Mouse (Mus musculus) limb, embryonic 12.5 days (tissue): ENCODE measurements around the gene Lyrm4. TPM values are rescaled to one million over a fixed set of nuclear protein-coding genes. Genes with fewer than 3 reads are reported as not detected.
A peak's percentile ranks its signal among the peaks of the same experiment; 100 is the strongest.

Experiments used
- ATAC-seq: fragments of 200-750 bp; cut with Nextera tagmentation; 2 replicates; pipeline ENCODE4 v1.8.0; 2017; ENCODE audit warnings: low read depth, moderate TSS enrichment; ENCODE audit not compliant: insufficient number of reproducible peaks, insufficient read depth, low FRiP score, low TSS enrichment
- H3K27ac ChIP-seq: fragments of 300-500 bp; sonication (generic); 2 replicates; pipeline ENCODE4 v1.5.1; 2016; ENCODE audit warnings: mild to moderate bottlenecking, moderate library complexity
- H3K27me3 ChIP-seq: fragments of 300-500 bp; sonication (generic); 2 replicates; pipeline ENCODE4 v1.6.1; 2016; ENCODE audit warnings: mild to moderate bottlenecking, moderate library complexity
- H3K36me3 ChIP-seq: fragments of 300-500 bp; sonication (generic); 2 replicates; pipeline ENCODE4 v1.6.1; 2016; ENCODE audit warnings: mild to moderate bottlenecking, moderate library complexity
- H3K4me1 ChIP-seq: fragments of 300-500 bp; sonication (generic); replicated peaks from 2 replicates; pipeline ENCODE4 v1.6.1; 2016
- H3K4me2 ChIP-seq: fragments of 300-500 bp; sonication (generic); 2 replicates; pipeline ENCODE4 v1.6.1; 2016; ENCODE audit warnings: mild to moderate bottlenecking, moderate library complexity
- H3K4me3 ChIP-seq: fragments of 300-500 bp; sonication (generic); replicated peaks from 2 replicates; pipeline ENCODE4 v1.5.1; 2016; ENCODE audit warnings: mild to moderate bottlenecking
- H3K9ac ChIP-seq: fragments of 300-500 bp; sonication (generic); replicated peaks from 2 replicates; pipeline ENCODE4 v1.6.1; 2016; ENCODE audit warnings: mild to moderate bottlenecking, moderate library complexity
- H3K9me3 ChIP-seq: fragments of 300-500 bp; sonication (generic); 2 replicates; pipeline ENCODE4 v1.6.1; 2016; ENCODE audit warnings: mild to moderate bottlenecking, moderate library complexity
- WGBS: fragments of 180-500 bp; shearing (Covaris S2); methylation state at CpG from one replicate; pipeline ENCODE4 v1.1.7; 2016; 5-methylcytosine and 5-hydroxymethylcytosine counted together
- polyA plus RNA-seq: library from polyadenylated mRNA; unstranded; fragments of >200 nt; fragmentation: Nextera tagmentation; extraction: Ambion mirVana; gene quantifications from 2 replicates; pipeline ENCODE4 v1.2.1, GENCODE M21; 2016

The Lyrm4 gene
- polyA plus RNA-seq = 21.0 and 21.1 TPM in 2 replicates

DNA sequence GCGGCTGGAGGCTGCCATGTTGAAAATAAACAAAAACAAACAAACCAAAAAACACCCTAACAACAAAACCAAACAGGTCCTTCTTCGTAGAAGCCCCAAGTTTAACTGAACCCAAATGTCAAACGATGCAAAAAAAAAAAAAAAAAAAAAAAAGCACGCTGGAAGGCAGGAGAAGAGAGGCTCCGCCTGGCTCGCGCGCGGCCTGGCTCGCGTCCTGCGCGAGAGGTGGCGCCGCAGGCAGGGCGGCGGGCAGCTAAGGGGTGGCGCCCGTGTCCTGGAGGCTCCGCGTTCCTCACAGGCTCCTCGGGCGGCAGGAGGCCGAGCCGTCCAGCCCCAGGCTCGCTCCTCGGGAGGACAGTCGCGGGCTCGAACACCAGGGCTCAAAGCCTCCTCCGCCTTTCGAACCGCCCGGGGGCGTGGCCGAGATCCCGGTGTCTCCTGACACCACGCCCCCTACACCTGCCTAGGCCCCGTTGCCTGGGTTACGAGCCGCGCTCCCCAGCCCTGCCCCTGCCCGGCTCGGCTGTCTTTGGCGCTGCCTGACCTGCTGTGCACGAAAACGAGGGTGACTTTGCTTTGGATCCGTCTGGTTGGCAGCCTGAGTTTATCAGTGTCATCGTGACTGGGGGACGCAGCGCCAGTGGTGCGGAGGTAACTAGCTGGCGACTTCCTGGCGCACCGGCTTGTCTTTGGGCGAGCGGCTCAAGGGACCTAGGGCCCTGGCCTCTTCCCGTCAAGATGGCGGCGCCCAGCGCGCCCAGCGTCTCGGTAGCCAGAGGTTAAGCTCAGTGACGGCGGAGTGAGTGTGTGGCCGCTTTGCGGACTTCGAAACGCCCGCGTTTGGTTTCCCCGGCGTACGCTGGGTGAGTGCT is at the start of gene Lyrm4, which contains the start of gene Fars2:
Lyrm4 (minus strand) TSS at position 384 of the 872 bp plus-strand sequence.
Fars2 (plus strand) TSS at position 270 of the 872 bp plus-strand sequence.
- peak within 1 kb of the TSS; percentile 95 for H3K27ac ChIP-seq
- H3K4me3 ChIP-seq = peak within 1 kb of the TSS; percentile 68
- under 1% methylated on average over 75 of the region's 75 CpGs for WGBS
- peak within 1 kb of the TSS; percentile 86 for H3K4me2 ChIP-seq
- ATAC-seq = peak; percentile 98
- no peaks in the 10 kb centered on the region for H3K27me3 ChIP-seq
- no peaks in the 10 kb centered on the region for H3K9me3 ChIP-seq
- no peaks in the 10 kb centered on the region for H3K36me3 ChIP-seq
- H3K4me1 ChIP-seq = peaks cover 2% of the 10 kb centered on the region; the same call in 1 of the 2 replicates
- peak within 1 kb of the TSS; percentile 73 for H3K9ac ChIP-seq

- no peaks in the 10 kb centered on the region for H3K4me1 ChIP-seq
- no peaks in the 10 kb centered on the region for H3K27me3 ChIP-seq
- H3K4me3 ChIP-seq = no peak overlapping the region
- H3K36me3 ChIP-seq = no peaks in the 10 kb centered on the region
- H3K9ac ChIP-seq = no peak overlapping the region
- H3K27ac ChIP-seq = no peak overlapping the region
- H3K4me2 ChIP-seq = no peak overlapping the region
- 87% methylated on average over 1 of the region's 1 CpGs for WGBS
- H3K9me3 ChIP-seq = no peaks in the 10 kb centered on the region
- ATAC-seq = no peak
Measured at GRCm38 (mm10) chr13:36163898-36164297, 46.6 kb upstream of the Lyrm4 start.

DNA sequence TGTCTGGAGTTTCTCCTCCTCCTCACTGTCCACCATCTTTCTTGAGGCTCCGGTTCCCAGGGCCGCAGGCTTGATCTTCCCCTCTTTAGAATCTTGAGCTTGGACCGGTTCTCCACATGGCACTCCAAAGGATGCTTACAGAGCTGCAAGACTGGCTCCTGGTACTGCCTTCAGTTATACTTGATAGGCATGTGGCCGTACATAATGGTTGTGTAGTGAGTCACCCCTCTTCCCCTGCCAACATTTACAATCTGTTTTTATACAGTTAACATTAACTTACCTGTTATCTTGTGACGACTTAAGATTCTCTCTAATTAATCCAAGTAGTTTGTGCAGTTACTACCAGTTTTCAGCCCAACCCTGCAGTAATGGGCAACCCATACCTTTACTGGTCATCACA is 46.1 kb upstream of the Lyrm4 start:
- H3K4me3 ChIP-seq = no peak overlapping the region
- H3K27ac ChIP-seq = no peak overlapping the region
- H3K4me2 ChIP-seq = no peak overlapping the region
- H3K27me3 ChIP-seq = no peaks in the 10 kb centered on the region
- no peaks in the 10 kb centered on the region for H3K4me1 ChIP-seq
- no peaks in the 10 kb centered on the region for H3K9me3 ChIP-seq
- 92% methylated on average over 5 of the region's 5 CpGs for whole genome bisulfite sequencing
- H3K36me3 ChIP-seq = no peaks in the 10 kb centered on the region
- H3K9ac ChIP-seq = no peak overlapping the region
- no peak for ATAC-seq

DNA sequence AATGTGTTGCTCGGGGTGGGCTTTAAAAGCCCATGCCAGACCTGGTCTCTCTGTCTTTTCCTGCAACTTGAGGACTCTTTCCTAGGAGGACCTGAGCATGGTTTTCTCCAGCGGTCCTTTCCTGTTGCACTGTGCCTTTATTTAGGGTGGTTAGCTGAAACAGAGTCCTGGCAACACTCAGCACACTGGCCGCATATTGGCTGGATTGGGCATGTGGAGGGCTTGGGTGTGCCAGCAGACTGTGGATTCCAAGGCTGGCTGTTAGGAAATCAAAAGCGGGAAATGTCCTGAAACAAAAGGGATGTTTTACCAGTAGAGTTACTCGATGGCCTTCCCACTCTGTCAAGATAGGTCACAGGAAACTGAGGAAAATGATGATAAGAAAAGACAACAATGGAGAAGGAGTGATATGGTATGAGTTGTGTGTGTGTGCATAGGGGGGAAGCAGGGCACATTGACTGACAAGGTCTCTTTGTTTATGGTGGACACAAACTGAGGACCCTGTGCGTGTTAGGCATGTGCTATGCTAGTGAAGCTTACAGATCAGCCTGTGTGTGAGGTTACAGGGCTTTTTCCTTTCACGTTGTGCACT is 39.1 kb upstream of the Lyrm4 start:
- Histone ChIP-seq H3K4me3 (no peak overlapping the region), H3K4me2 (no peak overlapping the region), H3K9me3 (no peaks in the 10 kb centered on the region), H3K4me1 (peaks cover 7% of the 10 kb centered on the region; the same call in 1 of the 2 replicates), H3K36me3 (no peaks in the 10 kb centered on the region), H3K9ac (no peak overlapping the region), H3K27me3 (no peaks in the 10 kb centered on the region), H3K27ac (no peak overlapping the region)
- 91% methylated on average over 7 of the region's 7 CpGs for WGBS
- ATAC-seq = no peak

- WGBS = 73% methylated on average over 5 of the region's 5 CpGs
Measured at GRCm38 (mm10) chr13:36152728-36153498, 35.6 kb upstream of the Lyrm4 start.

DNA sequence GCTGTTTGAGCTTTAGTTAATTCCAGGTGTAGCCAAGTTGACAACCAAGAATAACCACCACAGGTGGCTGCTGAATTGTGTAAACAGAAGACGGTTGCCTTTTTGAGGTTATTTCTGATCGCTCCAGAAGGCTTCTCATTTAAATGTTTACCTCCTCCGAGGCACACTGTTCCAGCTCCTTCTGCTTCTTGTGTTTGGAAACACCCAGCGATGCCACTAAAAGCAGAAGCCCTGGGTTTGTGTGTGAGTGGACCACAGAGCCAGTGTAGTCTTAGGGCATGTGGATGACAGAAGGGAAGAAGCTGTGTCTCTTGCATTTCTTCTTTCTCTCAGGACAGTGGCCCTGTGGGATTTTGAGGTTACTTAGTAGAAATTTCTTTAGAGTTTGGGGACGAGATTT is 32.9 kb upstream of the Lyrm4 start:
- WGBS = 64% methylated on average over 5 of the region's 5 CpGs
- Histone ChIP-seq H3K4me2 (no peak overlapping the region), H3K4me1 (peaks cover 7% of the 10 kb centered on the region; the same call in 1 of the 2 replicates), H3K27ac (no peak overlapping the region), H3K9me3 (no peaks in the 10 kb centered on the region), H3K9ac (no peak overlapping the region), H3K36me3 (no peaks in the 10 kb centered on the region), H3K27me3 (no peaks in the 10 kb centered on the region), H3K4me3 (no peak overlapping the region)
- ATAC-seq = no peak

More at GRCm38 (mm10) chr13:36152728-36153498, 35.6 kb upstream of the Lyrm4 start:
- no peak overlapping the region for H3K9ac ChIP-seq
- H3K4me1 ChIP-seq = peaks cover 7% of the 10 kb centered on the region; the same call in 1 of the 2 replicates
- no peak overlapping the region for H3K27ac ChIP-seq
- no peaks in the 10 kb centered on the region for H3K36me3 ChIP-seq
- no peak for ATAC-seq
- no peak overlapping the region for H3K4me3 ChIP-seq
- H3K9me3 ChIP-seq = no peaks in the 10 kb centered on the region
- H3K27me3 ChIP-seq = no peaks in the 10 kb centered on the region
- H3K4me2 ChIP-seq = no peak overlapping the region

DNA sequence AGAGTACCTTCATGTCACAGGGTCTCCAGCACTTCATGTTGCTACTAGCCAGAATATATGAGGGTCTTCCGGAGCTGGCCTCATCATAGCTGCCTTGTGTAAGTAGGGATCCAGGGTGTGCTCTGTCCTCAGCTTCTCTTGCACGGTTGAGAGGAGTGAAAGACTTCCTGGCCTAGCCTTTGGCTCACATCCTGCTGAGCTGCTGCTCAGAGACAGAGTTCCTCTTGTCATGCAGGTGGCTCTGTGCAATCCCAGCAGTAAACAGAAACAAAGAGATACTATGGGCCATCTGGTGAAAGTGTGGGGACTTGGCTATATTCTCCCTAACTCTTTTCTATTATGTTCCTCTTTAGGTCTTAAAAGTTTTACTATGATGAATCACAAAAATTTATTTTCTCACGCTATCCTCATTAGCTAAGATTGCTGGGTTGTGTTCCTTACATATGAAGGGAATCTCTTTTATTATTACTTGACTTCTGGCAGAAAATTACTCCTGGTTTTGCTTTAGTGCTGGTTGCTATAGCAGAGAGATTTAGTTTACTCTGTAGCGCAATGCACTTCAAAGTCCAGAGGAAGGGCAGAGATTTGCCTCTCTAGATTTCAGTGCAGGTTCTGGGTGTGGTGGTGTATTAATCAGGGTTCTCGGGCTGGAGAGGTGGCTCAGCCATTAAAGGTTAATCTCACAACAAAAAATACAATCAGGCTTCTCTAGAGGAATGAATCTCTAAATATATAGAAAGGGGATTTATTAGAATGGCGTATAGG is 32.0 kb upstream of the Lyrm4 start:
- no peaks in the 10 kb centered on the region for H3K27me3 ChIP-seq
- WGBS = 66% methylated on average over 6 of the region's 6 CpGs
- H3K36me3 ChIP-seq = no peaks in the 10 kb centered on the region
- no peak for ATAC-seq
- no peak overlapping the region for H3K4me3 ChIP-seq
- no peak overlapping the region for H3K27ac ChIP-seq
- no peak overlapping the region for H3K9ac ChIP-seq
- peaks cover 7% of the 10 kb centered on the region; the same call in 1 of the 2 replicates for H3K4me1 ChIP-seq
- no peak overlapping the region for H3K4me2 ChIP-seq
- H3K9me3 ChIP-seq = no peaks in the 10 kb centered on the region

DNA sequence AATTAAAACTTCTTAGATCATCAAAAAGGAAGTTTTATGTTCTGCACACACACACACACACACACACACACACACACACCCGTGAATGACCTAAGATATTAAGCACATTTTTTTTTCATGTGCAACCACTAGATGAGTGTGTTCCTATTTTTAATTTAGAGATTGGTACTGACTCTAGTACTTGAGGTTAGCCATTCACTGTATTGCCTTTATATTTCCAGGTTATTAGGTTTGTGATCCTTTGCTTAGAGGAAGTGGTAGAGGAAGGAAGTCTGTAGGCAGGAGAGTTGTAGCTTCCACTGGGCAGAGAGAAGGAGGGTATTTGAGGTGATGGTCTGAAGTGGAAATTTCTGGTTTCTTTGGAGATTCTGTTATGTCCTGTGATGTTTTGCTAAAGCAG is 28.3 kb upstream of the Lyrm4 start:
- Histone ChIP-seq H3K27ac (no peak overlapping the region), H3K9ac (no peak overlapping the region), H3K4me1 (no peaks in the 10 kb centered on the region), H3K27me3 (no peaks in the 10 kb centered on the region), H3K36me3 (no peaks in the 10 kb centered on the region), H3K4me3 (no peak overlapping the region), H3K4me2 (no peak overlapping the region), H3K9me3 (no peaks in the 10 kb centered on the region)
- WGBS = 81% methylated on average over 1 of the region's 1 CpGs
- ATAC-seq = no peak

DNA sequence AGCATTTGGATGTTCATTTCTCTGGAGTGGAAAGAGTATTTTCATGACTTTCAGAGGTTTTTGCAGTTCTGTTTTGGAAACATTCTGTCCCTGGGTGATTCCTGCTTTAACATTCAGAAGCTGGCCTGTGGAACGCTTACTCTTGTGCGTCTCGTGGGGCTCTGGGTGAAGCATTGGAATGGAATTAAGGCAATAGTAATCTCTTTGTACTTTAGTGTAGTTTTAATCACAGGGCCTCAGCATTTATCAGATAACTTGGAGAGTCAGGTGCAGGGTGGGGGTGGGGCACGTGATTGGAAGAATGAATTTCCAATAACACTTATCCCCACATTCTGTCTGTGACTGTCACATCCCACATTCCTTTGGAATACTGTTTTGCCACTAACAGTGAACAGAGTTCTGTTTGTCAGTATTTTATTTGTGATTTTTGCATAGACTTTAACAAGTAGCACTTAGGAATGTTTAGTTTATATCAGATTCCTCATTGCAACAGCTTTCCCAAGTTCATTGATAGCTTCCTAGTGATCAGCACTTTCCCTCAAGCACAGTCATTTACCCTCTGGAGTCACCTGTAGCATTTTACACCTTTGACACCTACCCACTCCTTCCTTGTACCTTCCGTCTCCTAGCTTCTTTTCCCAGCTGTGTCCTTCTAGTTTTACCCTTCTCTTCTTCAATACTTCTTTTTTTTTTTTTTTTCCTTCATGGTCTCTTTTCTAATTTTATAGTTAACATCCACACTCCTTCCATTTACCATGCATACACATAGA is 23.1 kb upstream of the Lyrm4 start:
- H3K27ac ChIP-seq = no peak overlapping the region
- H3K4me1 ChIP-seq = no peaks in the 10 kb centered on the region
- WGBS = 91% methylated on average over 5 of the region's 5 CpGs
- H3K27me3 ChIP-seq = no peaks in the 10 kb centered on the region
- H3K9ac ChIP-seq = no peak overlapping the region
- no peak overlapping the region for H3K4me2 ChIP-seq
- no peaks in the 10 kb centered on the region for H3K9me3 ChIP-seq
- no peak for ATAC-seq
- no peak overlapping the region for H3K4me3 ChIP-seq
- no peaks in the 10 kb centered on the region for H3K36me3 ChIP-seq

GRCm38 (mm10) chr13:36139703-36140102 is 22.4 kb upstream of the Lyrm4 start:
- H3K4me1 ChIP-seq = no peaks in the 10 kb centered on the region
- 77% methylated on average over 5 of the region's 5 CpGs for WGBS
- no peaks in the 10 kb centered on the region for H3K36me3 ChIP-seq
- H3K27me3 ChIP-seq = no peaks in the 10 kb centered on the region
- H3K4me3 ChIP-seq = no peak overlapping the region
- H3K9me3 ChIP-seq = no peaks in the 10 kb centered on the region
- no peak overlapping the region for H3K4me2 ChIP-seq
- ATAC-seq = no peak
- 0 out of 2 replicates have a peak overlapping the region, but pooled peaks have one; percentile 7 for H3K27ac ChIP-seq
- H3K9ac ChIP-seq = no peak overlapping the region
